Mouse (Mus musculus) C2C12 (cell line): ENCODE results near the gene F10.

Experiments
- CEBPB ChIP-seq: IDR thresholded peaks from one replicate; pipeline ENCODE4 v1.6.1; 2011; ENCODE audit warnings: low read depth, mild to moderate bottlenecking, control low read depth, moderate library complexity
- CTCF ChIP-seq: IDR thresholded peaks from one replicate; pipeline ENCODE4 v1.5.1; 2011; ENCODE audit not compliant: control insufficient read depth, insufficient read depth, insufficient read length
- FOSL1 ChIP-seq: IDR thresholded peaks from one replicate; pipeline ENCODE4 v1.8.0; 2011; ENCODE audit warnings: mild to moderate bottlenecking, low read length; ENCODE audit not compliant: poor library complexity, insufficient read depth, severe bottlenecking
- MAX ChIP-seq: IDR thresholded peaks from one replicate; pipeline ENCODE4 v1.6.1; 2011; ENCODE audit warnings: mild to moderate bottlenecking, control low read depth
- MYOD1 ChIP-seq: IDR thresholded peaks from one replicate; pipeline ENCODE4 v1.6.1; 2011; ENCODE audit warnings: low read depth; ENCODE audit not compliant: control insufficient read depth, insufficient read length
- MYOG ChIP-seq: IDR thresholded peaks from one replicate; pipeline ENCODE4 v1.6.1; 2011; ENCODE audit not compliant: control insufficient read depth, insufficient read length; ENCODE audit errors: extremely low read depth
- USF1 ChIP-seq: IDR thresholded peaks from one replicate; pipeline ENCODE4 v1.6.1; 2011; ENCODE audit warnings: low read depth, mild to moderate bottlenecking, control low read depth, moderate library complexity

GRCm38 (mm10) chr8:13050550-13050949 is 13.4 kb downstream of the F10 start:
- TF ChIP-seq CTCF (no peak), CEBPB (no peak), USF1 (no peak), MAX (no peak), MYOG (no peak), MYOD1 (no peak), FOSL1 (no peak)
